Mouse (Mus musculus): ENCODE data around the gene Mtcl1.

Mtcl1 gene

DNA sequence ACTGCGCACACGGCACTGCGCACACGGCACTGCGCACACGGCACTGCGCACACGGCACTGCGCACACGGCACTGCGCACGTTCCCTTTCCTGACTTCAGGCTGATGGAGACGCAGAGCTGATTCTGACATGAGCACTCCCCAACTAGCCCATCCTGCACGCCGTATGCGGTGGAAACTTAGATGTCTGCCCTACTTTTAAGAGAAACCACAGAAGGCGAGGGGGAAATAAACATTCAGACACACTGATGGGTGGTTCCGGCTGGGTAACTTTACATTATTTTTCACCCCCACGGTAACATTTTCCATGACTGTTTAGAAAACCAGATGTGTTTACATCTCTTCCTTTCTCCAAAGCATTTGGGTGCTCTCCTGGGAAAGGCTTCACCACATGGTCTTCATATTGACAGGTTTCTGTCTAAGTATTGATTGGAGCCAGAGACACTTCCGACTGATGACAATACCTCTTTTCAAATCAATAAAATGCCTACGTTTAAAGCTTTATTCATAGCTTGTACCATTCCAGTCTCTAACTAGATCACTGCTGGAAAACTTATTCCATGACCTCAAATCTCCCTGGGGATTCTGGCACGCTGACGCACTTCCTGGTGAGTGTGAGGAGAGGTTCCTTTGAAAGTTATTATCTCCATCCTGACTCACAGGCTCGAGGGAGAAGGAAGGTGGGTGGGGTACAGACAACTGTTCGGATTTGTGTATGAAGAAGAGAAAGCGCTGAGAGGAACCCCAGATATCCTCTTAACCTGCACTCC is 84.8 kb downstream of the Mtcl1 start:
- TF ChIP-seq GATA4 (IDR thresholded peaks at IDR 0.05; ENCODE audit: insufficient replicate concordance, low read length) = no peak

DNA sequence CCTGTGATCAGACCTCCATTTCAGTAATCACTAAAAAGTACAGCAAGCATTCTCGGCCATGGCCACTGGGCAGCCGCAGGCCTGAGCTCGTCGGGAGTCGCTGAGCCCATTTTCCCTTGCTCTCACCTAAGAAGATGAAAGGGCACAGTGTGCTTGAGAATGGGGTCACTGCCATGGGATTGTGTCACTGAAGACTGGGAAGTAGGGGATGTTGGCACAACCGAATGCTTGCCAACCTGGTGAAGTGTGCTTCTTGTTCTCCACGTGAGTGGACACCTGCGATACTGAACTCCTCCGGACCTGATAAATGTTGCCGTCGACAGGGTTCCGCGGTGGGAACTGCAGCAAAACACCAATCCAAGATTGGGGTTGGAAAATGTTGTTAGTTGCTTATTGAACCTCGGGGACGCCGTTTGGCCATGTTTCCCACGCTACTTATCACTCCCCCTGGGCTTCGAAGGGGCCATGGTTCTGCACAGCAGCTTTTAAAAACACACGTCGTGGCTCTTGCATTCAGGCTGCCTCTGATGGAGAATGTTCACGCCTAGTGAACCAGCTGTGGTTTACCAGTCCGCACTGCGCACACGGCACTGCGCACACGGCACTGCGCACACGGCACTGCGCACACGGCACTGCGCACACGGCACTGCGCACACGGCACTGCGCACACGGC is 85.6 kb downstream of the Mtcl1 start:
- no peak for TF ChIP-seq GATA4 (IDR thresholded peaks at IDR 0.05; ENCODE audit: insufficient replicate concordance, low read length)

DNA sequence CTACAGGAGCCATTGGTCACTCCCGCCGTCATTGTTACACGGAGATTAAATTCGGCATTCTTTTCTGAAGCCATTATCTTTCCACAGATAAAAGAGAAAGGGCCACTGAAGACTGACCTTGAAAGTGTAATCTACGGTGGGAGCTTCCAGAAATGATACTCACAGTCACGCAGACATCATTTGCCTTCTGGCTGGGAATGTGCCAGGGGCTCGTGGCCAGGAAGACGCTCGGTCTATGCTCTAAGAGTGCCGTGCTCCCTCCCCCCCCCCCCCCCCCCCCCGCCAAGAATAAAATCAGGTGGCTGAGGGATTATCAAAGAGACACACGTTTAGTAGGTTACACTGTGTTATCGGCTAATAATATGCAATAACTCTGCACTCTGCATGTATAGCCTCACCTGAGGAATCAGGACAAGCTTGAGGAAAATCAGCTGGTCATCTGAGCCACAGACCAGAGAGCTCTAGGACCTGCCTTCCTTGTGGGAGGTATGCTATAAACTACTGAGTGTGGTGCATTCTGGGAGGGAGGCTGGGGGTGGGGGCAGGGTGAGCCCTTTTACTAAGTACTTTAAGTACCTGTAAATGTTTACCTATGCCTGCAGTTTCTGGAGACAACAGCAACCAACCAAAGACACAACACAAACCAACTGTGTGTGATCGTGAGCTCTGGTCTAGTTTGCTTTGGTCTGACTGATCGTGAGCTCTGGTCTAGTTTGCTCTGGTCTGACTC is 87.1 kb downstream of the Mtcl1 start:
- TF ChIP-seq GATA4 (IDR thresholded peaks at IDR 0.05; ENCODE audit: insufficient replicate concordance, low read length) = no peak

DNA sequence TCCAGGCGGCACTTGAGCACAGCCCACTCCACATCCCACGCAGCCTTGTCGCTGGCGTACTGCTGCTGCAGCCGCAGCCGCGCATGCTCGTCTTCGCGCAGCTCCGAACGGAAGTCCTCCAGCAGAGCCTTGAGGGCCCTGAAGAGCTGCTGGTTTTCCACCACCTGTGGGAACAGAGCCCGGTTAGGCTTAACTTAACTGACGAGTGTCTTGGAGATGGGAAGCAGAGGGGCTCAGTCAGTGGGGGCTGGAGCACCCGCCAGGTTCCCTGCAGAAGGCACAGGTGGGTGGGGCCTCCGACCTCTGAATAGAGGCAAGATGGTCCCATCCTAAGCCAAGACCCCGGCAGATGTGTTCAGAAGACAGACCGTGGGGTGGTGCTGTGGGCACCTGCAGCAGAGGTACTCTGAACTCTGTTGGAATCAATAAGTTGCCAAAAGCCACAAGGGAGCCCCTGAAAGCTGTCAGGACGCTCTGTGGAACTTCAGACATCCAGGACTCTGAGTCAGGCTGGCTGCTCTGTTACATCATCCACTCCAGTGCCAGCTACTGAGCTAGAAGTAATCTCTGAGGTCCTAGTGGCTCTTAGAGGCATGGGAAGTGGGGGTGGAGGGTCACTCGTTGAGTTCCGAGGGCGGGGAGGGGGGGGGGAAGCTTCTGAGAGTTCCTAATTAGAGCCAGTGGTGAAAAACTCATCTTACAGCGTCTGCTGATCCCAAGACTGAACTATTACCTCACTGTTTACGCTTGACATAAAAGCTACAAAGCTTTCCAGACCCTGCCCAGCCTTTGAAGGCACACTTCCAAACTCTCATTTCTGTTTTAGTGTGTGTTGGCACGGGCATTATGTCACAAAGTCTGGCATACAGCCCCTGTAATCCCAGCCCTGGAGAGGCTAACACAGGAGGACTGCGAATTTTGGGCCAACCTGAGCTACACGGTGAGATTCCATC is 91.2 kb downstream of the Mtcl1 start:
- no peak for TF ChIP-seq GATA4 (IDR thresholded peaks at IDR 0.05; ENCODE audit: insufficient replicate concordance, low read length)

DNA sequence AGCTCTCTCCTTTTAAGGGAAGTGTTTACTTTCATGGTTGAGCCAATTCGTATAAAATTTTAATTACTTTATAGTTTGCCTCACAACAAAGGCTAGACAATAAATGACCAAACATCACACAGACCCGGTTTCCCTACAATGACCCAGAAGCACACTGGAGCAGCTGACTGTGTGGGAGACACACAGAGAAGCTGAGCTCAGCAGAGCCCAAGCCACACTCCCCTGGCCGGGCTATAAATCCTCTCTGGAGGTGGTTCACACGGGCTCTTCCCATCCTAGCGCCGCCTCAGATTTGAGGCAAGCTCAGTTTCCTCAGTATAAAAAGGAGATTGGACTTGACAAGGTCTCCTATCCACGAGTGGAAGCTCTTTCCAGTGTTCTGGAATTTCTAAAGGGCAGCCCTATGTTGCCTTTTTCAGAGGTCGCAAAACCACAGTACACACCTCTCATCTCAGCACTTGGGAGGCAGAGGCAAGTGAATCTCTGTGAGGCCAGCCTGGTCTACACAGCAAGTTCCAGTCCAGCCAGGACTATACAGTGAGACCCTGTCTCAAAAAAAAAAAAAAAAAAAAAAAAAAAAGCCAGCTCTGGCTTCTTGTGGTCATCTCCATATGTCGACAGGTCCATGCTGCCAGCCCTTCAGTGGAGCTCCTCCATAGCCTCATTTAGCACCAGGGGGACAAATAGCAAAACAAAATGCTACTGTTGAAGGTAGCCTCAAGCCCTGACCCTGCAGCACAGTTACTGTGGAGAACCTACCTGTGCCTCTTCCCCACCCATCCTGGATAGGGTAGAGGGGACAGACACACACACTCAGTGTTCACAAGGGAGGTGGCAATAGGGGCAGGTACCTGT is 92.2 kb downstream of the Mtcl1 start:
- no peak for TF ChIP-seq GATA4 (IDR thresholded peaks at IDR 0.05; ENCODE audit: insufficient replicate concordance, low read length)

DNA sequence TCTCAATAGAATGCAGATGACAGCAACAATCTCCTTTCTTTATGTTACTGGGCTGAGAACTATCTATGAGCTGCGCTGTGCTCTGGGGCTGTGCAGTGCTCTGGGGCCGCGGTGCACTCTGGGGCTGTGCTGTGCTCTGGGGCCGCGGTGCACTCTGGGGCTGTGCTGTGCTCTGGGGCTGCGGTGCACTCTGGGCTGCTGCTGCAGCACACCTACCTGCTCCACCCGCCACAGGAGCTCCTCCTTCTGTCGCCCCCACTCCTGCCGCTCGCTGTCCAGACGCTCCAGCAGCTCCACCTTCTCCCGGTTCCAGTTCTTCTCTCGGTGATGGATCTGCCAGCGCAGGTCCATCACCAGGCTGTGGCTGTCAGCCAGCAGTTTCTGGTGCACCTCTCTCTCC is 95.6 kb downstream of the Mtcl1 start:
- no peak for TF ChIP-seq GATA4 (IDR thresholded peaks at IDR 0.05; ENCODE audit: insufficient replicate concordance, low read length)

DNA sequence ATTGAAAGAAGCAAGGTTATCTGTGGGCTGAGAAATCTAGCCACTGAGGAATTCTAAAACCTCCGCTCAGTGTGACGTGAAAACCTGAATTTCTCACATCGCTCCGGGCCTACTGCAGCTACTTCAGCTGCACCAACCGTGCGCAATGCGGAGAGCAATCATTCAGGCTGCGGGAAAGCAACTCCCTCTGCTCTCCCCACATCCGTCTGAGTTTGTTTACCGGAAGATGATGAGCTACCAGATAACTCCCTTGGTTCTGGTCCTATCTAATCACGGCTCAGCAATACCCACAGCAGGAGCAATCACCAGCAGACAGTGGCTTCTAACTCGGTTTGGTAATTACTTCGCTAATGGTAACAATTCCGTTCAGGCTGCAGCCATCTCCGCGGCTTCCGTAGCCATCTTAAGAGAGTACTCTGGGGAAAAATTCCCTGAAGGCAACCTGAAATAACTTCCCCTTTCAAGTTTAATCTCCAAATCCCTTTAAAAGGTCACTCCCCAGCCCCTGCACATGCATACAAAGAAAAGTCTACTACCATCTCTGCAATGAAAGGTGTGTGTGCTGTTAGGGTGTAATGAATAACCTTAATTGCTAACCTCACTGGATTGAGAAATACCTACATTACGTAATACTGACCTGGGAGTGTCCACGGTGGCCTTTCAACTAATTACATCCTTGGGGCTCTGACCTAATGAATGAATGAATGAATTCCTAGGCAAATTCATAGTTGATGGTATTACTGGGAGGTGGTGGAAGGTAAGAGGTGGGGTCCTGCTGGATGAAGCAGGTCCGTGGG is 96.5 kb downstream of the Mtcl1 start:
- no peak for TF ChIP-seq GATA4 (IDR thresholded peaks at IDR 0.05; ENCODE audit: insufficient replicate concordance, low read length)

DNA sequence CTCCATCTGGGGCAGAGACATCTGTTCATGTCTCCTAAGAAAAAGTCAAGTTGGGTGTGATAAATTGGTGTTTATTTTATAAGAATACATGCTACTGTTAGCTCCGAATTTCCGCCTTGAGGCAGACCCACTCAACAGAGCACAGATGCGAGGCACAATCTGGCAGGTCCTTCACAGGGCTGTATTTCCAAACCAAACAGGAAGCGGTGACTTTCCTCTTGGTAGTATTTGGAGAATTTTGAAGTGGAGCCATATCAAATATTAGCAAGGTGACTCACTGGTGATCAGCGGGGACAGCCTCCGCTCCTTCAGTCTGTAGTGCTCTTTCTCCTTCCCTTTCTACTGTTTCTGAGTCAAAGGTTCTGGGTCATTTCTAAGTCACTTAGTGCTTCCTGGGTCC is 97.3 kb downstream of the Mtcl1 start:
- no peak for TF ChIP-seq GATA4 (IDR thresholded peaks at IDR 0.05; ENCODE audit: insufficient replicate concordance, low read length)

DNA sequence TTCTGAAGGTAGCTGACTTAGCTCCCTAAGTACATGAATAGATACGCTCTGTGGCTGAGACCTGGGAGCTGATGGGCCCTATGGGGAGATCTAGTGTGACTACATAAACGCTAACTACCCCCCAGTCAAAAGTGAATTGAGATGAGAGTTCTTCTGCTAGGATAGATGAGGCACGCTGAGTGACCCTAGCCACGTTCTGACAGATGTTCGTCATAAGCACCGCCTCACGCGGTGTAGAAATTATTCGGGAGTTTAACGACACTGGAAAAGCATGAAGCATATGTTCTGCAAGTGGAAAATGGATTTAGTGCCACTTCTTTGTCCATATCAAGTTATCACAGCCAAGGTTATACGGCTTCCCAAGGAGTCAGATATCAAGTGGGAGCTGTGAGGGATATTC is 98.9 kb downstream of the Mtcl1 start:
- TF ChIP-seq GATA4 (IDR thresholded peaks at IDR 0.05; ENCODE audit: insufficient replicate concordance, low read length) = no peak

DNA sequence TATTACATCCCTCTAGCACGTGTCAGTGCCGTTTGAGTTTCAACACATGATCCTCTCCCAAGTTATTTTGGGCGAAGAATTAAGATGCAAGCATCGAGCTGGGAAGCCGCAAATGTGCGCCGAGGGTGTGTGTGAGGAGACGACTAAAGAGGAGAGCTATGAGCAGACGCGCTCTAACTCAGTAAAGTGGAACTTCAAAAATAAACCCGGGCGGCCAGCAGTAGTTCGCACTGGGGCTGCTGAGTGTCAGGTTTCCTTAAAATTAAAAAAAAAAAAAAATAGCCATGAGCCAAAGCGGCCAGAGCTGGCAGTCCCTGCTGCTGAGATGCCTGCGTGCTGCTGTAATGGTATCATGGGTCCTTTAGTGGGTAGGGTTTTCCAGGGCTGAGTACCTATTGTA is 99.4 kb downstream of the Mtcl1 start:
- no peak for TF ChIP-seq GATA4 (IDR thresholded peaks at IDR 0.05; ENCODE audit: insufficient replicate concordance, low read length)

DNA sequence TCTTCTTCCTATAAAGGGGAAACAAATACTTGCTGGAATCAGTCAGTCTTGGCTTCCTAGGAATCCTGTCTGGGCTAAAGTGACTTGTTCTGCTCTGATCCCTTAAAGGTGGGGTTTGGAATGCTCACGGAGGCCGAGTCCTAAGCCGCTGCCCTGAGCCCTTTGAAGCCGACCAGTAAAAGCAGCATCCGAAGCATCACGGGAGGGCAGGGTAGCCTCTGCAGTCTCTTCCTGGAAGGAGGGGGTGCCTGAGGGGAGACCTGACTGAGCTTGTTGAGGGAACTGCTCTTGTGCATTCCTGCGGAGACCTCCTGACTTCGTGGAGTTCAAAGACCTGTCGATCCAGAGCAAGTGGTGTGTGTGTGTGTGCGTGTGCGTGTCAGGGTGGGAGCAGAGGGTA is 103.2 kb downstream of the Mtcl1 start:
- no peak for TF ChIP-seq GATA4 (IDR thresholded peaks at IDR 0.05; ENCODE audit: insufficient replicate concordance, low read length)

DNA sequence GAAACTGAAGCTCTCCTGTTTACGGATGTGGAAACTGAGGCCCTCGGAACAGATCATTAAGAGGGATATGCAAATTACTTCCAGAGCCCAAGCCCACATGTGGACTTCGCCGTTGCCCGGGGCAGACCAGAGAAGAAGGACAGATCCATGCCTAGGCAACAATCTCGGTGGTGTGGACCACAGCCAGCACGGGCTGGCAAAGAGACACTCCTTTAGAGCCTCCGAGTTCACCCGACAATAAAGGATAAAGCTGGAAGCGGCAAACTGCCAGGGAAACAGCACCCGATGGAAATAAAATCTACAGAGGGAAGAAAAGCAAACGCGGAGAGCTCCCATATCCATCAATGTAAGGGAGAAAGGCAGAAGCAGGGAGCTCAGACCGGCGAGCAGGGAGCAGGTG is 103.9 kb downstream of the Mtcl1 start:
- no peak for TF ChIP-seq GATA4 (IDR thresholded peaks at IDR 0.05; ENCODE audit: insufficient replicate concordance, low read length)

DNA sequence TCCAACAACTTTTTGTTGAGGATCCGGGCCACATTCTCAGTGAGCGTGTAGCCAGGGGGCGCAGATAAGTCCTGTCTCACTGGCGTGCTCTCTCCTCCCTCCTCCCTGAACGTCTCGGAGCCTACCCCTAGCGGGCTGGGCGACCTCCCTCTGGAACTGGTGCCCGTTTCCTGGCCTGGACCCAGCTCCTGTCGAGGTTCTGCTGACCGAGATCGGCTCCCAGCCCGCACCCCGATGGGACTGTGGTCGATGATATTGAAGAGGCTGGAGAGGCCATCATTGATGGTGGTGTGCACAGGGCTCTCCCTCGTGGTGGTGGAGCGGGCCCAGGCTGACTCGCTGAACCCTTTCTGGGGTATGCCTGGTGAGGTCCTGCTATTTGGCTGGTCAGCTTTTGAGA is 106.6 kb downstream of the Mtcl1 start:
- no peak for TF ChIP-seq GATA4 (IDR thresholded peaks at IDR 0.05; ENCODE audit: insufficient replicate concordance, low read length)

Data from liver, adult (tissue).